In genomic region chr8:71709800-71710446, GRCm38 (mm10) we compare ENCODE assay signal across 8 mouse cellular contexts. TPM values are rescaled to one million over a fixed set of nuclear protein-coding genes. Genes with fewer than 3 reads are reported as not detected.
DNase-seq lines count a peak whose midpoint lies in the region; ATAC-seq lines count a peak whose summit lies in the region.

No protein-coding gene starts in this region.

- peaks cover 27% of the 10 kb centered on the region for H3K27me3 ChIP-seq in embryonic facial prominence, embryonic 14.5 days (replicated peaks; ENCODE audit: control insufficient read depth, insufficient read depth, low read length)
- peaks cover 93% of the 10 kb centered on the region for H3K27me3 ChIP-seq in heart, embryonic 13.5 days (replicated peaks)
- H3K27me3 ChIP-seq in liver, embryonic 11.5 days (replicated peaks; ENCODE audit: control insufficient read depth, insufficient read depth, low read length), result peaks cover 33% of the 10 kb centered on the region
- peaks cover 13% of the 10 kb centered on the region for H3K27me3 ChIP-seq in stomach, embryonic 15.5 days (replicated peaks)

- H3K27ac ChIP-seq in embryonic facial prominence, embryonic 14.5 days (replicated peaks; ENCODE audit: low read depth, low read length), result no peak overlapping the region
- H3K27ac ChIP-seq in heart, embryonic 13.5 days (replicated peaks), result no peak overlapping the region
- H3K27ac ChIP-seq in liver, embryonic 11.5 days (ENCODE audit: low read depth, low read length), result no peak overlapping the region
- no peak overlapping the region for H3K27ac ChIP-seq in stomach, embryonic 15.5 days

- WGBS in embryonic facial prominence, embryonic 14.5 days, result 24% methylated on average over 22 of the region's 25 CpGs
- 18% methylated on average over 25 of the region's 25 CpGs for WGBS in heart, embryonic 13.5 days
- 23% methylated on average over 25 of the region's 25 CpGs for WGBS in liver, embryonic 11.5 days
- 25% methylated on average over 25 of the region's 25 CpGs for WGBS in stomach, embryonic 15.5 days

- peak; percentile 86 for DNase-seq in A20 (ENCODE audit: low read depth, low spot score)
- DNase-seq in adrenal gland, postnatal 36 days, result peak; percentile 80 to 84
- DNase-seq in embryonic facial prominence, embryonic 14.5 days (ENCODE audit: low spot score), result peak; percentile 61
- peak; percentile 91 for DNase-seq in kidney, postnatal 10 days
- peak; percentile 81 for DNase-seq in liver, embryonic 11.5 days (ENCODE audit: low spot score)
- peak; percentile 78 for DNase-seq in naive thymus-derived CD4-positive, alpha-beta T cell, adult 2 months (ENCODE audit: low read depth)

- peak overlapping the region; percentile 16; the same call in 1 of the 2 replicates for H3K4me3 ChIP-seq in embryonic facial prominence, embryonic 14.5 days (ENCODE audit: low read depth, low read length)
- H3K4me3 ChIP-seq in heart, embryonic 13.5 days, result peak overlapping the region; percentile 29
- H3K4me3 ChIP-seq in liver, embryonic 11.5 days (ENCODE audit: low read depth, low read length), result 0 out of 2 replicates have a peak overlapping the region, but pooled peaks have one; percentile 7
- H3K4me3 ChIP-seq in stomach, embryonic 15.5 days (replicated peaks), result peak overlapping the region; percentile 15; the same call in 1 of the 2 replicates

- H3K36me3 ChIP-seq in embryonic facial prominence, embryonic 14.5 days (ENCODE audit: control insufficient read depth, insufficient read depth, low read length), result no peaks in the 10 kb centered on the region
- no peaks in the 10 kb centered on the region for H3K36me3 ChIP-seq in heart, embryonic 13.5 days
- H3K36me3 ChIP-seq in liver, embryonic 11.5 days (ENCODE audit: control insufficient read depth, insufficient read depth, low read length), result no peaks in the 10 kb centered on the region
- H3K36me3 ChIP-seq in stomach, embryonic 15.5 days, result no peaks in the 10 kb centered on the region

- no peaks in the 10 kb centered on the region for H3K9me3 ChIP-seq in embryonic facial prominence, embryonic 14.5 days (ENCODE audit: control insufficient read depth, low read length)
- H3K9me3 ChIP-seq in heart, embryonic 13.5 days, result no peaks in the 10 kb centered on the region
- no peaks in the 10 kb centered on the region for H3K9me3 ChIP-seq in liver, embryonic 11.5 days (ENCODE audit: control insufficient read depth, low read length)
- H3K9me3 ChIP-seq in stomach, embryonic 15.5 days, result no peaks in the 10 kb centered on the region

- peak; percentile 64 for ATAC-seq in embryonic facial prominence, embryonic 14.5 days (ENCODE audit: low read depth)
- no peak for ATAC-seq in heart, embryonic 13.5 days (ENCODE audit: extremely low read depth, insufficient number of reproducible peaks, low FRiP score, low TSS enrichment)
- ATAC-seq in liver, embryonic 11.5 days (replicated peaks; ENCODE audit: low FRiP score), result peak; percentile 74
- peak; percentile 74 for ATAC-seq in stomach, embryonic 15.5 days (ENCODE audit: insufficient read depth, low FRiP score, low read depth)

- no peaks in the 10 kb centered on the region for H3K4me1 ChIP-seq in embryonic facial prominence, embryonic 14.5 days (ENCODE audit: control insufficient read depth, insufficient read depth, low read length)
- H3K4me1 ChIP-seq in heart, embryonic 13.5 days, result no peaks in the 10 kb centered on the region
- H3K4me1 ChIP-seq in liver, embryonic 11.5 days (replicated peaks; ENCODE audit: control insufficient read depth, insufficient read depth, low read length), result no peaks in the 10 kb centered on the region; the same call in 1 of the 2 replicates
- H3K4me1 ChIP-seq in stomach, embryonic 15.5 days, result no peaks in the 10 kb centered on the region

- H3K4me2 ChIP-seq in embryonic facial prominence, embryonic 14.5 days (ENCODE audit: low read depth, low read length), result peak overlapping the region; percentile 46
- peak overlapping the region; percentile 59 for H3K4me2 ChIP-seq in heart, embryonic 13.5 days
- peak overlapping the region; percentile 52 for H3K4me2 ChIP-seq in liver, embryonic 11.5 days
- H3K4me2 ChIP-seq in stomach, embryonic 15.5 days, result peak overlapping the region; percentile 54

- H3K9ac ChIP-seq in embryonic facial prominence, embryonic 14.5 days (ENCODE audit: low read depth, low read length), result no peak overlapping the region; the same call in 1 of the 2 replicates
- H3K9ac ChIP-seq in heart, embryonic 13.5 days, result 0 out of 2 replicates have a peak overlapping the region, but pooled peaks have one; percentile 3
- H3K9ac ChIP-seq in liver, embryonic 11.5 days (ENCODE audit: low read depth, low read length), result no peak overlapping the region
- H3K9ac ChIP-seq in stomach, embryonic 15.5 days, result no peak overlapping the region

RNA-seq across cellular contexts. Expression of gene B3gnt3, which starts 8.3 kb away (rescaled TPM):
- 1 to 10 TPM; 4.0 to 4.5 TPM for total RNA-seq in adrenal gland, postnatal 36 days (2021)
- polyA plus RNA-seq in embryonic facial prominence, embryonic 14.5 days (2014; fragmentation: Nextera tagmentation; extraction: Ambion mirVana), result 0.84 and 0.87 TPM in 2 replicates
- 2.8 and 3.3 TPM in 2 replicates for polyA plus RNA-seq in heart, embryonic 13.5 days (2015; fragmentation: Nextera tagmentation; extraction: Ambion mirVana)
- 2.1 and 2.9 TPM in 2 replicates for polyA plus RNA-seq in liver, embryonic 11.5 days (2014; fragmentation: Nextera tagmentation; extraction: Ambion mirVana)
- 10.4 and 12.2 TPM in 2 replicates for polyA plus RNA-seq in stomach, embryonic 15.5 days (2015; fragmentation: Nextera tagmentation; extraction: Ambion mirVana)

RNA-seq across cellular contexts. Expression of gene Fcho1, which starts 15.6 kb away (rescaled TPM):
- total RNA-seq in adrenal gland, postnatal 36 days (2021), result 1 to 10 TPM in 1 of 2 experiments, under 1 TPM in 1; 0.50 to 3.2 TPM
- polyA plus RNA-seq in embryonic facial prominence, embryonic 14.5 days (2014; fragmentation: Nextera tagmentation; extraction: Ambion mirVana), result 2.6 and 2.7 TPM in 2 replicates
- polyA plus RNA-seq in heart, embryonic 13.5 days (2015; fragmentation: Nextera tagmentation; extraction: Ambion mirVana), result 1.7 and 2.3 TPM in 2 replicates
- 20.8 and 21.1 TPM in 2 replicates for polyA plus RNA-seq in liver, embryonic 11.5 days (2014; fragmentation: Nextera tagmentation; extraction: Ambion mirVana)
- 7.6 and 8.3 TPM in 2 replicates for polyA plus RNA-seq in stomach, embryonic 15.5 days (2015; fragmentation: Nextera tagmentation; extraction: Ambion mirVana)

RNA-seq across cellular contexts. Expression of gene Insl3, which starts 20.9 kb away (rescaled TPM):
- total RNA-seq in adrenal gland, postnatal 36 days (2021), result 1 to 10 TPM; 4.0 to 4.7 TPM
- 1.0 TPM in 1 of 2 replicates, not detected in the other for polyA plus RNA-seq in embryonic facial prominence, embryonic 14.5 days (2014; fragmentation: Nextera tagmentation; extraction: Ambion mirVana)
- 1.5 and 2.1 TPM in 2 replicates for polyA plus RNA-seq in heart, embryonic 13.5 days (2015; fragmentation: Nextera tagmentation; extraction: Ambion mirVana)
- 1.3 and 2.0 TPM in 2 replicates for polyA plus RNA-seq in liver, embryonic 11.5 days (2014; fragmentation: Nextera tagmentation; extraction: Ambion mirVana)
- polyA plus RNA-seq in stomach, embryonic 15.5 days (2015; fragmentation: Nextera tagmentation; extraction: Ambion mirVana), result 1.4 and 2.0 TPM in 2 replicates

RNA-seq across cellular contexts. Expression of gene Jak3, which starts 33.8 kb away (rescaled TPM):
- total RNA-seq in adrenal gland, postnatal 36 days (2021), result 10 to 100 TPM; 11.3 to 13.0 TPM
- 4.8 and 5.2 TPM in 2 replicates for polyA plus RNA-seq in embryonic facial prominence, embryonic 14.5 days (2014; fragmentation: Nextera tagmentation; extraction: Ambion mirVana)
- 7.6 and 7.7 TPM in 2 replicates for polyA plus RNA-seq in heart, embryonic 13.5 days (2015; fragmentation: Nextera tagmentation; extraction: Ambion mirVana)
- 10.1 and 11.0 TPM in 2 replicates for polyA plus RNA-seq in liver, embryonic 11.5 days (2014; fragmentation: Nextera tagmentation; extraction: Ambion mirVana)
- 9.1 and 9.6 TPM in 2 replicates for polyA plus RNA-seq in stomach, embryonic 15.5 days (2015; fragmentation: Nextera tagmentation; extraction: Ambion mirVana)

RNA-seq across cellular contexts. Expression of gene Unc13a, which starts 38.4 kb away (rescaled TPM):
- total RNA-seq in adrenal gland, postnatal 36 days (2021), result 1 to 10 TPM; 4.6 to 7.3 TPM
- 1.1 and 1.4 TPM in 2 replicates for polyA plus RNA-seq in embryonic facial prominence, embryonic 14.5 days (2014; fragmentation: Nextera tagmentation; extraction: Ambion mirVana)
- 0.39 and 0.40 TPM in 2 replicates for polyA plus RNA-seq in heart, embryonic 13.5 days (2015; fragmentation: Nextera tagmentation; extraction: Ambion mirVana)
- 0.41 and 0.45 TPM in 2 replicates for polyA plus RNA-seq in liver, embryonic 11.5 days (2014; fragmentation: Nextera tagmentation; extraction: Ambion mirVana)
- 1.1 TPM in 2 replicates for polyA plus RNA-seq in stomach, embryonic 15.5 days (2015; fragmentation: Nextera tagmentation; extraction: Ambion mirVana)
